Mouse (Mus musculus) E14TG2a.4 (cell line): ENCODE measurements around the gene Trim32.

Experiments used
- H3K27me3 ChIP-seq: 2 replicates; pipeline ENCODE4 v1.6.1; 2014; ENCODE audit warnings: low read length, control low read depth; ENCODE audit not compliant: insufficient read depth
- H3K36me3 ChIP-seq: 2 replicates; pipeline ENCODE4 v1.6.1; 2014; ENCODE audit warnings: low read length, control low read depth; ENCODE audit not compliant: insufficient read depth
- H3K4me1 ChIP-seq: replicated peaks from 2 replicates; pipeline ENCODE4 v1.6.1; 2014; ENCODE audit warnings: low read depth, low read length, control low read depth
- H3K4me3 ChIP-seq: replicated peaks from 2 replicates; pipeline ENCODE4 v1.5.1; 2014; ENCODE audit warnings: mild to moderate bottlenecking, low read length
- H3K9me3 ChIP-seq: 2 replicates; pipeline ENCODE4 v1.6.1; 2014; ENCODE audit warnings: low read length, control low read depth
- CTCF ChIP-seq: conservative IDR thresholded peaks from 2 replicates; pipeline ENCODE4 v1.5.1; 2014; ENCODE audit warnings: low read length
- NANOG ChIP-seq: IDR thresholded peaks from 2 replicates; pipeline ENCODE4 v1.6.1; 2014; ENCODE audit warnings: borderline replicate concordance, low read length, mixed read lengths
- POU5F1 ChIP-seq: IDR thresholded peaks from 2 replicates; pipeline ENCODE4 v1.6.1; 2014; ENCODE audit warnings: low read length, borderline replicate concordance

The Trim32 gene

GRCm38 (mm10) chr4:65608112-65608511, 3.3 kb downstream of the Trim32 start:
- TF ChIP-seq NANOG (no peak), CTCF (no peak), POU5F1 (no peak)
- H3K4me3 ChIP-seq: no peak overlapping the region
- H3K9me3 ChIP-seq: peaks cover 14% of the 10 kb centered on the region; the same call in 1 of the 2 replicates
- peaks cover 2% of the 10 kb centered on the region for H3K36me3 ChIP-seq
- peaks cover 7% of the 10 kb centered on the region; the same call in 1 of the 2 replicates for H3K4me1 ChIP-seq
- H3K27me3 ChIP-seq: peaks cover 4% of the 10 kb centered on the region; the same call in 1 of the 2 replicates

DNA sequence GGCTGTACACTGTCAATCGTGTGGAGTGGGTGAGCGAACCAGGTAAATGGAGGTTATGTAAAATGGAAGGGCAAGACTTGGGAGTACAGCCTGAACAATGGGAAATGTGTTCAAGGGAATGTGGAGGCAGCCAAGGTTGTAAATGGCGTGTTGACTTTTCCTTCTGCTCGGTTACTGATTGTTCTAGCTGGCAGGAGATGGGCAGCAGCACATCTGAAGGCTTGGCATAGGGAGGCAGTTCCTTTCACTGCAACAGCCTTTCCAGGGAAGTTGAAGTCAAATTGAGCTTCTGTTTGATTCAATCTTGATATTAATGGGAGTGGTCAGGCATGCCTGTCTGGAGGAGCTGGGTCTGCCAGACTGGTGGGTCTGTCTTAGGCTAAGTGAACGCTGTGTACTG, 5.5 kb downstream of the Trim32 start:
- Histone ChIP-seq H3K27me3 (peaks cover 4% of the 10 kb centered on the region; the same call in 1 of the 2 replicates), H3K9me3 (no peaks in the 10 kb centered on the region), H3K4me3 (no peak overlapping the region), H3K4me1 (peaks cover 12% of the 10 kb centered on the region; the same call in 1 of the 2 replicates), H3K36me3 (peaks cover 24% of the 10 kb centered on the region)
- TF ChIP-seq CTCF (no peak), NANOG (no peak), POU5F1 (no peak)

- H3K4me3 ChIP-seq: no peak overlapping the region
- no peak for TF ChIP-seq NANOG
- TF ChIP-seq POU5F1: no peak
- peaks cover 4% of the 10 kb centered on the region; the same call in 1 of the 2 replicates for H3K27me3 ChIP-seq
- H3K9me3 ChIP-seq: no peaks in the 10 kb centered on the region
- H3K36me3 ChIP-seq: peaks cover 29% of the 10 kb centered on the region
- H3K4me1 ChIP-seq: peaks cover 8% of the 10 kb centered on the region; the same call in 1 of the 2 replicates
These were observed 6.1 kb downstream of the Trim32 start for GRCm38 (mm10) chr4:65610896-65611295.

DNA sequence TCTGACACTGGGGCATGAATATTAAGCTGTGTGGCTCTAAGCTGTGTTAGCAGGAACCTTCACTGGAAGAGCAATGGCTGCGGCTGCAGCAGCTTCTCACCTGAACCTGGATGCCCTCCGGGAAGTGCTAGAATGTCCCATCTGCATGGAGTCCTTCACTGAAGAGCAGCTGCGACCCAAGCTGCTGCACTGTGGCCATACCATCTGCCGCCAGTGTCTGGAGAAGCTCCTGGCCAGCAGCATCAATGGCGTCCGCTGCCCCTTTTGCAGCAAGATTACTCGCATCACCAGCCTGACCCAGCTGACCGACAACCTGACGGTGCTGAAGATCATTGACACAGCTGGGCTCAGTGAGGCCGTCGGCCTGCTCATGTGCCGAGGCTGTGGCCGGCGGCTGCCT, 8.3 kb downstream of the Trim32 start:
- peaks cover 35% of the 10 kb centered on the region for H3K36me3 ChIP-seq
- no peak overlapping the region for H3K4me3 ChIP-seq
- no peaks in the 10 kb centered on the region for H3K9me3 ChIP-seq
- TF ChIP-seq CTCF: no peak
- TF ChIP-seq NANOG: no peak
- TF ChIP-seq POU5F1: no peak
- H3K27me3 ChIP-seq: no peaks in the 10 kb centered on the region
- H3K4me1 ChIP-seq: peaks cover 8% of the 10 kb centered on the region; the same call in 1 of the 2 replicates

DNA sequence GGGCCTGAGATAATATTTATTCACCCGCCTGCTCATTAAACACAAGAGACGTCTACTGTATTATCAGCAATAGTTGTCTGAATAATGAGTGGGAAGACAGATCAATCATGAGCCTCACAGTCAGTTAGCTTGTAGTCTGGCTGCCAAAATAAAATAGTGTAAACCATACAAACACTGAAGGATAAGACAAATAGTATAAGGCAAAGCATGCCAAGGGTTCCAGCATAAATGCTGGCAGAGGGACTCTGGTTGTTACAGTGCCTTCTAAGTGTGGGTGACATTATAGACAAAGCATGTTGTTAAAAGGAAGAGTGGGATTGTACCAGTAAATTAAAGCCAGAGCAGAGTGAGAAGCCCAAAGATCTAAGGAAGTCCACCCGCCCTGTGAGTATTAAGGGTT, 15.3 kb downstream of the Trim32 start:
- H3K9me3 ChIP-seq: no peaks in the 10 kb centered on the region
- no peak for TF ChIP-seq NANOG
- no peak for TF ChIP-seq CTCF
- no peak for TF ChIP-seq POU5F1
- no peaks in the 10 kb centered on the region for H3K4me1 ChIP-seq
- H3K36me3 ChIP-seq: peaks cover 13% of the 10 kb centered on the region
- H3K27me3 ChIP-seq: no peaks in the 10 kb centered on the region
- no peak overlapping the region for H3K4me3 ChIP-seq

GRCm38 (mm10) chr4:65638231-65638630, 33.4 kb downstream of the Trim32 start:
- Histone ChIP-seq H3K27me3 (no peaks in the 10 kb centered on the region), H3K36me3 (no peaks in the 10 kb centered on the region), H3K9me3 (peaks cover 25% of the 10 kb centered on the region), H3K4me1 (no peaks in the 10 kb centered on the region), H3K4me3 (no peak overlapping the region)
- TF ChIP-seq CTCF: no peak
- no peak for TF ChIP-seq POU5F1
- TF ChIP-seq NANOG: no peak

GRCm38 (mm10) chr4:65642611-65643010, 37.8 kb downstream of the Trim32 start:
- Histone ChIP-seq H3K4me1 (no peaks in the 10 kb centered on the region), H3K4me3 (no peak overlapping the region), H3K36me3 (no peaks in the 10 kb centered on the region), H3K27me3 (no peaks in the 10 kb centered on the region), H3K9me3 (peaks cover 24% of the 10 kb centered on the region)
- TF ChIP-seq POU5F1: no peak
- no peak for TF ChIP-seq CTCF
- TF ChIP-seq NANOG: no peak

DNA sequence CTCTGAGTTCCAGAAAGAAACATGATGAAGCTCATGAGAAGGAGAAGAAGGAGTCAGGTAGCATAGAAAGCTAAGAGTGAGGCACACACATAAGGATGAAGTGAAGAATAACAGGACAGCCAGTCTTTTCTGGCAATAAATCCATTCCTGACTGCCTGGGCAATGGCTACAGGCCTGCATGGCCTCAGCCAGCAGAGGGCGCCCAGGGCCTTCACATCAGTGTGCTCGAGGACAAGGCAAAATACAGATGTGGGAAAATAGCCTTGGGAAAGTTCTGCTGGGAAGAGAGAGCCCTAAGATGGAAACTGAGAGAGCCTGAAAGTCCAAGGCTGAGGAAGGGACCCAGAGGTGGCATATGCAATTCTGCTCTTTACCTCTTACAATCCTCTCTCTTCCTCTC, 49.9 kb downstream of the Trim32 start:
- H3K9me3 ChIP-seq: no peaks in the 10 kb centered on the region
- H3K4me1 ChIP-seq: no peaks in the 10 kb centered on the region
- H3K36me3 ChIP-seq: no peaks in the 10 kb centered on the region
- H3K4me3 ChIP-seq: no peak overlapping the region
- no peaks in the 10 kb centered on the region; the same call in 1 of the 2 replicates for H3K27me3 ChIP-seq
- TF ChIP-seq POU5F1 (no peak), CTCF (peak; percentile 95), NANOG (no peak)

- Histone ChIP-seq H3K36me3 (no peaks in the 10 kb centered on the region), H3K4me3 (no peak overlapping the region), H3K9me3 (no peaks in the 10 kb centered on the region), H3K27me3 (no peaks in the 10 kb centered on the region), H3K4me1 (no peaks in the 10 kb centered on the region)
- no peak for TF ChIP-seq POU5F1
- TF ChIP-seq NANOG: no peak
- no peak for TF ChIP-seq CTCF
These were observed 58.4 kb downstream of the Trim32 start for GRCm38 (mm10) chr4:65663176-65663575.
